Mouse (Mus musculus) embryonic facial prominence, embryonic 15.5 days (tissue): ENCODE measurements around the gene Pabpc4. TPM values are rescaled to one million over a fixed set of nuclear protein-coding genes. Genes with fewer than 3 reads are reported as not detected.
A peak's percentile ranks its signal among the peaks of the same experiment; 100 is the strongest.
"Not testable (repeated sequence)": the region's sequence is repeated elsewhere in the genome, so short reads cannot be mapped to it uniquely, and the experiment has no call there.

Experiments used
- ATAC-seq: fragments of 200-750 bp; cut with Nextera tagmentation; 2 replicates; pipeline ENCODE4 v1.8.0; 2017; ENCODE audit warnings: low read depth, moderate TSS enrichment; ENCODE audit not compliant: insufficient number of reproducible peaks, low FRiP score, low TSS enrichment
- H3K27ac ChIP-seq: fragments of 300-500 bp; sonication (generic); replicated peaks from 2 replicates; pipeline ENCODE4 v1.5.1; 2015; ENCODE audit warnings: mild to moderate bottlenecking, inconsistent platforms
- H3K27me3 ChIP-seq: fragments of 300-500 bp; sonication (generic); 2 replicates; pipeline ENCODE4 v1.6.1; 2015; ENCODE audit warnings: inconsistent platforms
- H3K36me3 ChIP-seq: fragments of 300-500 bp; sonication (generic); 2 replicates; pipeline ENCODE4 v1.6.1; 2015; ENCODE audit warnings: mild to moderate bottlenecking, inconsistent platforms
- H3K4me1 ChIP-seq: fragments of 300-500 bp; sonication (generic); 2 replicates; pipeline ENCODE4 v1.6.1; 2015; ENCODE audit warnings: inconsistent platforms
- H3K4me2 ChIP-seq: fragments of 300-500 bp; sonication (generic); replicated peaks from 2 replicates; pipeline ENCODE4 v1.6.1; 2015; ENCODE audit warnings: mild to moderate bottlenecking, inconsistent platforms
- H3K4me3 ChIP-seq: fragments of 300-500 bp; sonication (generic); replicated peaks from 2 replicates; pipeline ENCODE4 v1.5.1; 2015; ENCODE audit warnings: mild to moderate bottlenecking, inconsistent platforms
- H3K9ac ChIP-seq: fragments of 300-500 bp; sonication (generic); 2 replicates; pipeline ENCODE4 v1.6.1; 2015; ENCODE audit warnings: inconsistent platforms
- H3K9me3 ChIP-seq: fragments of 300-500 bp; sonication (generic); replicated peaks from 2 replicates; pipeline ENCODE4 v1.6.1; 2016; ENCODE audit warnings: inconsistent platforms
- WGBS: fragments of 180-500 bp; shearing (Covaris S2); methylation state at CpG from one replicate; pipeline ENCODE4 v1.1.7; 2015; 5-methylcytosine and 5-hydroxymethylcytosine counted together
- polyA plus RNA-seq: library from polyadenylated mRNA; unstranded; fragments of >200 nt; fragmentation: Nextera tagmentation; extraction: Ambion mirVana; gene quantifications from 2 replicates; pipeline ENCODE4 v1.2.1, GENCODE M21; 2015

Gene Pabpc4
- polyA plus RNA-seq, 1 experiment from 2014 or later, result 37.5 TPM

DNA sequence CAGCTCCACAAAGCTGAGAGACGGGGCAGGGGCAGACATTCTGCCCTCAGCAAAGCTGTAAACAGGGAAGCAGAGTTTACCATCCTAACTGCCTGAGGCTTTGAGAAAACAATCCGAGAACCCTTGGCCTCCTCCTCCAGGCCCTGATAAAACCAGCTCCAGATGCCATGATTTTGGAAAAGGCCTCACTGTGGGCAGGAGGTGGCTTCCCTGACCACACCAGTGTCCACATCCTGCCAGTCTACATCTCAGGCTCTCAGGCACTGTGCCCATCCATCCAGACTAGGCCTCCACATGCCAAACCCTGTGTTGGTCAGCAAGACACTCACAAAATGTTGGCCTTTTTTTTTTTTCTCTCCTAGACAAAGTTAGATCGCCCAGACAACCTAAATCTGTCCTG, 72.0 kb downstream of the Pabpc4 start:
- H3K27me3 ChIP-seq, result no peaks in the 10 kb centered on the region
- no peak overlapping the region for H3K4me2 ChIP-seq
- no peaks in the 10 kb centered on the region for H3K36me3 ChIP-seq
- ATAC-seq, result 0 out of 2 replicates have a peak, but pooled peaks have one; percentile 59
- H3K27ac ChIP-seq, result no peak overlapping the region
- 42% methylated on average over 3 of the region's 3 CpGs for WGBS
- H3K4me1 ChIP-seq, result no peaks in the 10 kb centered on the region
- no peaks in the 10 kb centered on the region for H3K9me3 ChIP-seq
- no peak overlapping the region for H3K9ac ChIP-seq
- no peak overlapping the region for H3K4me3 ChIP-seq

DNA sequence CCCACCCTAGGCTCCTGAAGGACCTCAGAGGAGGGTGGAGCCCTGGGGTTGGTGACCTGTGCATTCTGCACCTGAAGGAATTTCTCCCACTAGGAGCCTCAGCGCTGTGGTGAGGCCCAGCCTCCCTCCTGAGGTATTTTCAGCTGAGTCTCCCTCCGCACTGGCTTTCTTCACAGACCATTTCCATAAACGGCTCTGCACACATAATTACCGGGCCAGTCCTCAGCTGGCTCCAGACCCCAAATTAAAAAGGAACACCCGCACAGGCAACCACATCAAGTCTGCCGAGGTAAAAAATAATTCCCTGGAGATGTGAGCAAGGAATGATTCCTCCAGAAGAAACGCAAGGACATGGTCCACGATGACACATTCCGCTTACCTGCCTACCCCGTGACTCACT, 73.1 kb downstream of the Pabpc4 start:
- H3K9ac ChIP-seq, H3K4me1 ChIP-seq, H3K27ac ChIP-seq, H3K27me3 ChIP-seq, H3K9me3 ChIP-seq, H3K4me3 ChIP-seq, H3K36me3 ChIP-seq, H3K4me2 ChIP-seq: not testable (repeated sequence)
- 0 out of 2 replicates have a peak, but pooled peaks have one; percentile 34 for ATAC-seq
- 60% methylated on average over 10 of the region's 10 CpGs for WGBS

DNA sequence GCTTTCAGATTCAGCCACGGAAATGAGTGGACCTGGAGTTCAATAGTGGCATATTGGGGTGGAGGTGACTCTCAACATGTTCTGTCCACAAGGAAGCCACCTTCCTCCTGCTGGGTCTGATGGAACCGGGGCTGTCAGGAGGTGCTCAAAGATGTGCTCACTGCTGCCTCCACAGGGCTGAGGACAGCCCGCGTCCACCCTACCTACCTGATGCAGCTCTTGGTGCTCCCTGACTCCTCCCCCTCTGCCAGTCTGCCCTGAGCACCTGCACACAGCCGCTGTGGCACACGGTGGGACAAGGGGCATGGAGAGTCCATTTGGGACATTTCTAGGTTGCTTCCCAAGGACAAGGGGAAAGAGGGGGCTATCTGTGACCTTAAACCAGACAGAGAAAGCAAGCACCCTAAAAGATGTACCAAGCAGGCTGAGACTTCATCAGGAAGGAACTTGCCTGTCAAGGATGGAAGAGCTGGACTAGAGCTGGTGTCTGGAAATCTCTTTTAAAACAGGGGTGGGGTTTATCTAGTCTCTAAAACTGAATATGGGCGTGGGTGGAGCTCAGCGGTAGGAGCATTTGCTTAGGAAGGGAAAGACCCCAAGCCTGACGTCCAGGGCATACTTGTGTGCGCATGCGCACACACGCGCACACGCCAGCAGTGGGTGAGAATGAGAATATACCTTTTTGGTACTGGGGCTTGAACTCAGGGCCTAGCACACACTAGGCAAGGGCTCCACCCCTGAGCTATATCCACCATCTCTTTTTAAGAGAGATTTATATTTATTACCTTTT, 73.8 kb downstream of the Pabpc4 start:
- Histone ChIP-seq H3K4me1 (no peaks in the 10 kb centered on the region), H3K9ac (no peak overlapping the region), H3K4me2 (no peak overlapping the region), H3K27me3 (peaks cover 9% of the 10 kb centered on the region), H3K4me3 (no peak overlapping the region), H3K9me3 (no peaks in the 10 kb centered on the region), H3K36me3 (no peaks in the 10 kb centered on the region), H3K27ac (no peak overlapping the region)
- 64% methylated on average over 14 of the region's 14 CpGs for whole genome bisulfite sequencing
- ATAC-seq, result no peak

DNA sequence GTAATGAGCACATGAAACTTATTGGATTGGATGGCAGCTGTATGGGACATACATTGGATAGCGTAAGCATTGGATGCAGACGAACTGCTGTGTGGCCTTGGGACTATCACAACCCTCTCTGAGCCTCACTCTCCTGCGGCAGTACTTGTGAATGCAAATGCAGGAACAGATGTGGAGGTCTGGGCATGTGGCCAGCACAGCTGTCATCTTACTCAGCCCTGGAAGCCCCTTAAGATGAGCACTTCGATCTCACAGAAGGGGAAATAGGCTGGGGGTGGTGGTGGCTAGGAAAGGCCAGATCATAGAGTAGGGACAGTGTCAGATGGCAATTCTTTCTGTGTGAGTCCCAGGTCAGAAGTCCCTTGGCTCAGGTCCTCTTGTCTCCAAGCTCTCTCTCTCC, 75.5 kb downstream of the Pabpc4 start:
- Histone ChIP-seq H3K4me3 (no peak overlapping the region), H3K27me3 (peaks cover 26% of the 10 kb centered on the region), H3K36me3 (no peaks in the 10 kb centered on the region), H3K9me3 (no peaks in the 10 kb centered on the region), H3K4me2 (no peak overlapping the region), H3K27ac (no peak overlapping the region), H3K4me1 (peaks cover 8% of the 10 kb centered on the region), H3K9ac (no peak overlapping the region)
- 60% methylated on average over 4 of the region's 4 CpGs for WGBS
- ATAC-seq, result no peak

DNA sequence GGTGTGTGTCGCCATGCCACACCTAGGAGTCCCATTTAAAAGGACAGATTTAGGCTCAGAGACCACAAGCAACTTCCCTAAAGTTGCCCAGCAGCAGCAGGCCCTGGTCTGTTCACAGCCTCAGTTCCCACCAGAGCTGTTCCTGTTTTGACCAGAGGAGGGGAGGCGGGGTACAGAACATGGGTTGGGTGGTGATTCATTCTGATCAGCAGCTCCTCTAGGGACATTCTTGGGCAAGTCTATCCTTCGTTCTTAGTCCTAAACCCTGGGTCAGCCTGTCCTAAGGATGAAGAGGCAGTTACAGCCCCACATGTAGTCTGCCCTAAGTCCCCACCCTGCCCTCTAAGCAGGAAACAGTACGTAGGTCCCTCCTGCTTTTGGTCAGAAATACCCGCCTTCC, 78.1 kb downstream of the Pabpc4 start:
- no peak overlapping the region for H3K4me3 ChIP-seq
- H3K9ac ChIP-seq, result no peak overlapping the region
- no peak overlapping the region for H3K4me2 ChIP-seq
- H3K9me3 ChIP-seq, result no peaks in the 10 kb centered on the region
- H3K36me3 ChIP-seq, result no peaks in the 10 kb centered on the region
- no peak overlapping the region for H3K27ac ChIP-seq
- peaks cover 16% of the 10 kb centered on the region for H3K4me1 ChIP-seq
- ATAC-seq, result no peak
- peaks cover 41% of the 10 kb centered on the region for H3K27me3 ChIP-seq
- 63% methylated on average over 5 of the region's 5 CpGs for WGBS

DNA sequence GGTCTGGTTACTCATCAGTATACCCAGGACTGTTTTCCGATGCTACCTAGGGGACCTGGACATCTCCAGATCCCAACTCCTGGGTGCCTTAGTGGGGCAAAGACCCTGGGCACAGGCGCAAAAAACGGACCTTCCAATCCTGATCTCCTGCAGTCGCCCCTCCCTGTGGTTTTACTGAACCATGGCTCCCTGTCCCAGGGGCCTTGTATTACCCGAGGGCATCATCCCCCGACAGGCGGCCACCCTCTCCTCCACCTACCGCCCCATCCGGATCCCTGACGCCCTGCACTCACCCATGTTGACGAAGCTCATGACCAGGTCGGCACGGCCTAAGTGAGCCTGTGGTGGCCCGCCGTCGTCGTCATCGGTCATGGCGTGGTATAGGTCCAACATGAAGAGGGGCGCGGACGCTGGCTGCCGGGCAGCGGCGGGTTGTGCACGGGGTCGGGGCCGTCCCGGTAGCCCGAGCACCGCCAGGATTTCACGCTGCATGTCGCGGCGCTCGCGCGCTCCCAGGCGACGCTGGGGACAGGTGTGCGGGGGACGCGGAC, 80.0 kb downstream of the Pabpc4 start:
- 2% methylated on average over 43 of the region's 43 CpGs for WGBS
- Histone ChIP-seq H3K4me3 (peak overlapping the region; percentile 54), H3K4me1 (peaks cover 16% of the 10 kb centered on the region), H3K9me3 (no peaks in the 10 kb centered on the region), H3K27ac (no peak overlapping the region), H3K4me2 (peak overlapping the region; percentile 90), H3K27me3 (peaks cover 41% of the 10 kb centered on the region), H3K36me3 (no peaks in the 10 kb centered on the region), H3K9ac (no peak overlapping the region)
- peak; percentile 16; the same call in 1 of the 2 replicates for ATAC-seq

DNA sequence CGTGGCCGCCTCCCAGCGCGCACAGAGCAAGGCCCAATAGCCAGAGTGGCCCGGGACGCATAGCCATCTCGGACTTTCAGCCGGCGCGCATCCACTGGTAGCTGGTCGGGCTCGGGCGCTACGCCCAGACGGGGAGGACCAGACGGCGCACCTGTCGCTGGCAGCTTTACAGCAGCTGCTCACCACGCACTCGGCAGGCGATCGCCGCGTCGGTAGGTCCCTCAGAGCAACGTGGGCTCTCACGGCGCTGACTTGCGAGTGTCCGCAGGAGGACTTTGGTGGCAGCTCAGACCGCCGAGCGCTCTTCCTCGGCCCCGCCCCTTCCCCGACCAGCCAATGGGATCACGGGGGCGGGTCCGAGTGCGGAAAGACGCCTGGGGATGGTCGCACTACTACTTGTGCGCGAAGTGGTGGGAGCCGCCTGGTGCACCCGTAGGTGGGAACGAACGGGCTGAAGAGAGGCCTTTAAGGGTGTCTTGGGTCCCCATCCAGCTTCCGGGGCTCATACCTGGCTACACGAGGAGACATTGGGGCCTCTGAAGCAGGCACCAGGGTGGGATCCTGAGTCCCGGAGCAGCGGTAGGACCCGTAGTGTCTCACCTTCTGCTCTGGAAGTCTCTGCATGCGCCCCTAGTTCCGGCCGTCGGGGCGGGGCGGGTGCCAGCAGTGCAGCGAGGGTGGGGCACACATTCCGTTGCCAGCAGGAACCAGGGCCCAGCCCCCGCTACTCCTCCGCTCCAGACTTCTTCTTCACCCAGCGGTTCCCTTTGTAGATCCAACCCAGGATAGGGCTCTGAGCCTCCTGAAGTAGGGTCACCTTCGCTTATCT, 80.7 kb downstream of the Pabpc4 start, which contains the start of gene Bmp8a:
TSS of gene Bmp8a (minus strand) at position 611 of the 829 bp plus-strand sequence.
- Histone ChIP-seq H3K9ac (no peak within 1 kb of the TSS), H3K27ac (no peak within 1 kb of the TSS), H3K4me2 (peak within 1 kb of the TSS; percentile 90), H3K36me3 (no peaks in the 10 kb centered on the region), H3K4me3 (peak within 1 kb of the TSS; percentile 54), H3K4me1 (peaks cover 16% of the 10 kb centered on the region), H3K9me3 (no peaks in the 10 kb centered on the region), H3K27me3 (peaks cover 41% of the 10 kb centered on the region)
- peak; percentile 80 for ATAC-seq
- WGBS, result under 1% methylated on average over 65 of the region's 65 CpGs

DNA sequence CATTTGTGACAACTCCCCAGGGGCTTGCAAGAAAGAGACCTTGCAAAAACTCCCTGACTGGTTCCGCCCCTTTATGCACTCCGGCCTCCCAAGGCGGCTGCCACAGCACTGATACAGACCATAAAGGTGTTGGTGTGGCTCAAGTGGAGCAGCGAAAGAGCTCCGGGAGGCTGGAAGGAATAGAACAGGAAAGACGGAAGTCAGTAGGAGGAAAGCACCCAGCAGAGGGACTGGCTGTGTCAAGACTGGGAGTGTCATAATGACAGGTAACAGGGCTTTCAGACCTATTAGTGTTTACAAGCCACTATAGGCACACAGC, 81.3 kb downstream of the Pabpc4 start:
- Histone ChIP-seq H3K4me1 (peaks cover 16% of the 10 kb centered on the region), H3K36me3 (peaks cover 2% of the 10 kb centered on the region; the same call in 1 of the 2 replicates), H3K27me3 (peaks cover 41% of the 10 kb centered on the region), H3K27ac (no peak overlapping the region), H3K4me3 (peak overlapping the region; percentile 54), H3K9ac (no peak overlapping the region), H3K4me2 (peak overlapping the region; percentile 90), H3K9me3 (no peaks in the 10 kb centered on the region)
- no peak for ATAC-seq
- 6% methylated on average over 6 of the region's 6 CpGs for WGBS

Other genes with a start within 250 kb of the Pabpc4 start
- gene Trit1, start 245.8 kb upstream of the Pabpc4 start, polyA plus RNA-seq, result 21.6 and 23.4 TPM in 2 replicates
- 1.2 and 1.7 TPM in 2 replicates for gene Bmp8b, start 157.2 kb upstream of the Pabpc4 start, polyA plus RNA-seq
- gene Oxct2b, start 146.1 kb upstream of the Pabpc4 start, polyA plus RNA-seq, result 0.13 and 0.24 TPM in 2 replicates
- 92.8 and 93.7 TPM in 2 replicates for gene Ppie, start 122.4 kb upstream of the Pabpc4 start, polyA plus RNA-seq
- 0.28 and 0.54 TPM in 2 replicates for gene Hpcal4, start 79.1 kb upstream of the Pabpc4 start, polyA plus RNA-seq
- not detected in 2 replicates for gene Nt5c1a, start 60.8 kb upstream of the Pabpc4 start, polyA plus RNA-seq
- gene Heyl, start 28.8 kb upstream of the Pabpc4 start, polyA plus RNA-seq, result 15.6 and 16.8 TPM in 2 replicates
- 0.14 and 0.21 TPM in 2 replicates for gene Oxct2a, start 61.3 kb downstream of the Pabpc4 start, polyA plus RNA-seq
- gene Bmp8a, start 80.9 kb downstream of the Pabpc4 start, polyA plus RNA-seq, result 5.8 and 5.9 TPM in 2 replicates